Mouse (Mus musculus): ENCODE data around the gene Pcp4. TPM values are rescaled to one million over a fixed set of nuclear protein-coding genes. Genes with fewer than 3 reads are reported as not detected.
"Not testable (repeated sequence)": the region's sequence is repeated elsewhere in the genome, so short reads cannot be mapped to it uniquely, and the experiment has no call there.

The Pcp4 gene
- polyA plus RNA-seq, 1 experiment = 0.18 TPM

DNA sequence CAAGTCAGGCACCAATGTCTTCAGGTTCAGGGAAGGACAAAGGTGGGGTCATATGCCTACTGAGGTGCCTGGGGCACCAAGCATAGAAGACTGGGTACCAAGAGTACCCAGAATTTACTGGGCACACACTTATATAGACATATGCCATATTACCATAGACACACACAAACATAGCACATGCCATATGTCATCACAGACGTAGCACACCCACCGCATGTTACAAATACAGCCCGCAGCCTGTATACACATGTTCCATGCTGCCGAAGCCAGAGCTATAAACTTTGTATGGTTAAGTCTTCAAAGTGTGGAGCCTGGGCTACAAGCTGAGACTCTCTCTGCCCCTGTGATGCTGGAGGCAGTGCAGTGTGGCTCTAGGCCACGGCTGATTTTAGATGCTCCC, 28.5 kb upstream of the Pcp4 start:
- TF ChIP-seq CTCF (IDR thresholded peaks at IDR 0.05; ENCODE audit: control insufficient read depth, insufficient read depth, insufficient read length) (no peak), FOSL1 (IDR thresholded peaks at IDR 0.05; ENCODE audit: insufficient read depth, low read length, poor library complexity, severe bottlenecking) (no peak), MYOD1 (IDR thresholded peaks at IDR 0.05; ENCODE audit: control insufficient read depth, insufficient read length, low read depth) (no peak), MYOG (IDR thresholded peaks at IDR 0.05; ENCODE audit: control insufficient read depth, extremely low read depth, insufficient read length) (no peak), MAX (IDR thresholded peaks at IDR 0.05) (no peak), CEBPB (IDR thresholded peaks at IDR 0.05; ENCODE audit: low read depth) (no peak)

DNA sequence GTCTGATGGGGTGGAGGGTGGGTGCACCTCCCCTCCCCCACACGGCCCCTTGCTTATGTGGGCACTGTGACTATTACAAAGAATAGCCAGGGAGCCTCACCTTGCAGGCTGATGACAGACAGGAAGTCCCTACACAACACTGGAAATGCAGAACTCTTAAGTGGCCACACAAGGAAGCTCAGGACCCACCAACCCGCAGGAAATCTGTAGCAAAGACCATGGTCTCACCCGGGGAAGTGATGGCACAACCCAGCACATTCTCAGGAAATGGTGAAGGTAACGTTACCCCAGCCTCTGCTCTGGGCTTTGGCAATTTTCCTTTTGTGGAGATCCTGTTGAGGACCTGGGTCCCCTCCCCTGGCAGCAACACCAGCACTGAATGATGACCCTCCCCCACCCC, 27.7 kb upstream of the Pcp4 start:
- TF ChIP-seq MYOD1 (IDR thresholded peaks at IDR 0.05; ENCODE audit: control insufficient read depth, insufficient read length, low read depth) (no peak), FOSL1 (IDR thresholded peaks at IDR 0.05; ENCODE audit: insufficient read depth, low read length, poor library complexity, severe bottlenecking) (no peak), MAX (IDR thresholded peaks at IDR 0.05) (no peak), USF1 (IDR thresholded peaks at IDR 0.05; ENCODE audit: low read depth) (no peak), CEBPB (IDR thresholded peaks at IDR 0.05; ENCODE audit: low read depth) (no peak), MYOG (IDR thresholded peaks at IDR 0.05; ENCODE audit: control insufficient read depth, extremely low read depth, insufficient read length) (no peak), CTCF (IDR thresholded peaks at IDR 0.05; ENCODE audit: control insufficient read depth, insufficient read depth, insufficient read length) (no peak)
- Histone ChIP-seq H3K79me3 (ENCODE audit: low read depth) (no peaks in the 10 kb centered on the region), H3K79me2 (ENCODE audit: control insufficient read depth, insufficient read depth) (no peaks in the 10 kb centered on the region), H3K36me3 (ENCODE audit: control insufficient read depth, insufficient read depth) (no peaks in the 10 kb centered on the region), H3K4me3 (ENCODE audit: insufficient read depth, poor library complexity, severe bottlenecking) (no peak overlapping the region), H3ac (ENCODE audit: control insufficient read depth, insufficient read length, low read depth) (no peak overlapping the region), H3K27me3 (ENCODE audit: control insufficient read depth, insufficient read depth, insufficient read length) (no peaks in the 10 kb centered on the region)

More for the DNA sequence above, 28.5 kb upstream of the Pcp4 start:
- no peak overlapping the region for H3K4me3 ChIP-seq (ENCODE audit: insufficient read depth, poor library complexity, severe bottlenecking)
- no peak overlapping the region for H3ac ChIP-seq (ENCODE audit: control insufficient read depth, insufficient read length, low read depth)
- no peaks in the 10 kb centered on the region for H3K27me3 ChIP-seq (ENCODE audit: control insufficient read depth, insufficient read depth, insufficient read length)
- H3K79me3 ChIP-seq (ENCODE audit: low read depth) = no peaks in the 10 kb centered on the region
- H3K79me2 ChIP-seq (ENCODE audit: control insufficient read depth, insufficient read depth) = no peaks in the 10 kb centered on the region
- H3K36me3 ChIP-seq (ENCODE audit: control insufficient read depth, insufficient read depth) = no peaks in the 10 kb centered on the region

DNA sequence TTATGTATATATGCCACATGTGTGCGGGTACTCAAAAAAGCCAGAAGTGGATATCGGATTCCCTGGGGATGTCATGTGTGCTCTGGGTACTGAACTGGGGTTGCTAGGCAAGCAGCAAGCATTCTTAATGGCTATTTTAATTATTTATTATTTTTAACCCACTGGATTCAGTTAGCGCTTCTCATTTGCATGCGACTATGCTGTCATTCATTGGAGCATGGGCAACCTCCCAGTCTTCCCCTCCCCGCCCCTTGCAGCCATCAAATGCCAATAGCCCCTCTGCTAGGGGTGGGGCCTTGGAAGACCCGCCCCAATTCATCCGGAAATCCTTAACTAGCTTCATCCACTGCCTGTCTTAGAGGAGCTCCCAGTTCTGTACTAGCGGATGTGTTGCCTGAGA, 26.5 kb upstream of the Pcp4 start:
- H3K27me3 ChIP-seq (ENCODE audit: control insufficient read depth, insufficient read depth, insufficient read length) = no peaks in the 10 kb centered on the region
- no peaks in the 10 kb centered on the region for H3K36me3 ChIP-seq (ENCODE audit: control insufficient read depth, insufficient read depth)
- no peaks in the 10 kb centered on the region for H3K79me3 ChIP-seq (ENCODE audit: low read depth)
- H3ac ChIP-seq (ENCODE audit: control insufficient read depth, insufficient read length, low read depth) = no peak overlapping the region
- no peak for TF ChIP-seq FOSL1 (IDR thresholded peaks at IDR 0.05; ENCODE audit: insufficient read depth, low read length, poor library complexity, severe bottlenecking)
- no peak for TF ChIP-seq MAX (IDR thresholded peaks at IDR 0.05)
- no peak for TF ChIP-seq MYOD1 (IDR thresholded peaks at IDR 0.05; ENCODE audit: control insufficient read depth, insufficient read length, low read depth)
- TF ChIP-seq CTCF (IDR thresholded peaks at IDR 0.05; ENCODE audit: control insufficient read depth, insufficient read depth, insufficient read length) = no peak
- no peak for TF ChIP-seq CEBPB (IDR thresholded peaks at IDR 0.05; ENCODE audit: low read depth)
- no peak for TF ChIP-seq USF1 (IDR thresholded peaks at IDR 0.05; ENCODE audit: low read depth)
- no peak for TF ChIP-seq MYOG (IDR thresholded peaks at IDR 0.05; ENCODE audit: control insufficient read depth, extremely low read depth, insufficient read length)
- no peaks in the 10 kb centered on the region for H3K79me2 ChIP-seq (ENCODE audit: control insufficient read depth, insufficient read depth)
- no peak overlapping the region for H3K4me3 ChIP-seq (ENCODE audit: insufficient read depth, poor library complexity, severe bottlenecking)

- Histone ChIP-seq H3K27me3 (ENCODE audit: control insufficient read depth, insufficient read depth, insufficient read length) (peaks cover 6% of the 10 kb centered on the region), H3K79me3 (ENCODE audit: low read depth) (no peaks in the 10 kb centered on the region), H3K4me3 (ENCODE audit: insufficient read depth, poor library complexity, severe bottlenecking) (no peak overlapping the region), H3K36me3 (ENCODE audit: control insufficient read depth, insufficient read depth) (no peaks in the 10 kb centered on the region), H3K79me2 (ENCODE audit: control insufficient read depth, insufficient read depth) (no peaks in the 10 kb centered on the region), H3ac (ENCODE audit: control insufficient read depth, insufficient read length, low read depth) (no peak overlapping the region)
- TF ChIP-seq MAX (IDR thresholded peaks at IDR 0.05) (no peak), CTCF (IDR thresholded peaks at IDR 0.05; ENCODE audit: control insufficient read depth, insufficient read depth, insufficient read length) (no peak), USF1 (IDR thresholded peaks at IDR 0.05; ENCODE audit: low read depth) (no peak), FOSL1 (IDR thresholded peaks at IDR 0.05; ENCODE audit: insufficient read depth, low read length, poor library complexity, severe bottlenecking) (no peak)
These were observed 25.6 kb upstream of the Pcp4 start for GRCm38 (mm10) chr16:96441826-96442225.

- H3K27me3 ChIP-seq (ENCODE audit: control insufficient read depth, insufficient read depth, insufficient read length) = peaks cover 6% of the 10 kb centered on the region
- no peaks in the 10 kb centered on the region for H3K79me3 ChIP-seq (ENCODE audit: low read depth)
- no peak within 1 kb of the TSS for H3K4me3 ChIP-seq (ENCODE audit: insufficient read depth, poor library complexity, severe bottlenecking)
- no peaks in the 10 kb centered on the region for H3K79me2 ChIP-seq (ENCODE audit: control insufficient read depth, insufficient read depth)
- H3K36me3 ChIP-seq (ENCODE audit: control insufficient read depth, insufficient read depth) = no peaks in the 10 kb centered on the region
- H3ac ChIP-seq (ENCODE audit: control insufficient read depth, insufficient read length, low read depth) = no peak within 1 kb of the TSS
- no peak for TF ChIP-seq MYOG (IDR thresholded peaks at IDR 0.05; ENCODE audit: control insufficient read depth, extremely low read depth, insufficient read length)
- TF ChIP-seq USF1 (IDR thresholded peaks at IDR 0.05; ENCODE audit: low read depth) = no peak
- TF ChIP-seq CEBPB (IDR thresholded peaks at IDR 0.05; ENCODE audit: low read depth) = no peak
- TF ChIP-seq MYOD1 (IDR thresholded peaks at IDR 0.05; ENCODE audit: control insufficient read depth, insufficient read length, low read depth) = no peak
- TF ChIP-seq FOSL1 (IDR thresholded peaks at IDR 0.05; ENCODE audit: insufficient read depth, low read length, poor library complexity, severe bottlenecking) = no peak
- no peak for TF ChIP-seq CTCF (IDR thresholded peaks at IDR 0.05; ENCODE audit: control insufficient read depth, insufficient read depth, insufficient read length)
- TF ChIP-seq MAX (IDR thresholded peaks at IDR 0.05) = no peak
These were observed 23.9 kb upstream of the Pcp4 start, which contains the start of gene Itgb2l for GRCm38 (mm10) chr16:96443468-96443867. Gene Itgb2l (minus strand): TSS chr16:96443619.

- not testable (repeated sequence) for H3K79me3 ChIP-seq (ENCODE audit: low read depth); H3K79me2 ChIP-seq (ENCODE audit: control insufficient read depth, insufficient read depth); H3ac ChIP-seq (ENCODE audit: control insufficient read depth, insufficient read length, low read depth); H3K27me3 ChIP-seq (ENCODE audit: control insufficient read depth, insufficient read depth, insufficient read length); H3K36me3 ChIP-seq (ENCODE audit: control insufficient read depth, insufficient read depth); H3K4me3 ChIP-seq (ENCODE audit: insufficient read depth, poor library complexity, severe bottlenecking)
These were observed 16.5 kb upstream of the Pcp4 start for GRCm38 (mm10) chr16:96450871-96451270.
